Mouse (Mus musculus) induced T-regulatory cell, adult 2 months (primary cell): ENCODE measurements around the gene Arl15.

Source experiments
- DNase-seq: peaks from one replicate; pipeline ENCODE4 v3.0.0-alpha.2; 2012; ENCODE audit warnings: low read depth

The Arl15 gene

DNA sequence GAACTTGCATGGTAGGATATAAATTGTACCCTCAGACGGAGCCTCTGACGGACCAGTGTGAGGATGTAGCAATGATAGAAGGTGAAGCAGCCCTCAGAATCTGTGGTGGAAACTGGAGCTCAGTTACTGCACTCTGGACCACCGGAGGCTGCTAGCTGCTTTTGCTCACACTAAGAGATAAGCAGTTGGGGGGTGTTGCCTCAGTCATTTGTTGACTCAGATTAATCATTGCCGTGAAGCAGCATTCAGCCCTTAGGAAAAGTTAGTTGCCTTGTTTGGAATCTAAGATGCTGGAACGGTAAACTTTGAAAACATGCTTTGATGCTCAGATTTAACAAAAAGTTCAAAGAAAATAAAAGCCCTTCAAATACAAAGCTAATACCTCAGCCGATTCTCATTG, 270.7 kb downstream of the Arl15 start:
- no peak for DNase-seq

DNA sequence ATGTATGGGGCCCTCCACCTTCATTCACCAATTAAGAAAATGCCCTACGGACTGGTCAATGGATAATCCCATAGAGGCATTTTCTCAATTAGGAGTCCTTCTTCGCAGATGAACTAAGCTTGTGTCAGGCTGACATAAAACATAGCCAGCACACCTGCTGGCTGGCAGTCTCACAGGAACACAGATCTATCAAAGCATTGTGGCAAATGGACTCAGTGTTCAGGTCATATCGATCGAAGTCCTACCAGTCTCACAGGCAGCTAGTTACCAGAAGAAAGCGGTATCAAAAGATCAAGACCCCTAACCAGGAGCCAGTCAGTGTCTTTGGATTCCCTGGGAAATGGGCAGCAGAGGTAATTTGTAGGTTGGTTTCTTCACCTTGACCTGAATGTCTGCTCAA, 274.1 kb downstream of the Arl15 start:
- no peak for DNase-seq

DNA sequence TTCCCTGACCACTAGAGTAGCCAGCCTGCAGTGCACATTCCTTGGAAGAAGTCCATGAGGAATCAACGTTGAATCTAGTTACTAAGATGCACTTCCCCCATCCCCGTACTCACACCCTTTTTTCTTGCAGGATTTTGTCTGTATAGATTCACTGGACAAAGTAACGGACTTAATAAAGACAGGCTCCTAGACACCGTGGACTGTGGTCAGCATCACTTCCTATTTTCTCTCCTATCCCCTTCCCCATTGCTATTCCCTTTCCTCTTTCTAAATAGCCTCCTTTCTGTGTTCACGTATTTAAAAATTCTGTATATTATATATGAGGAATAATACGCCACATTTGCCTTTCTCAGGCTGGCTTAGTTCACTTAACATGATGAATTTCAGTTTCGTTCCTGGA, 277.1 kb downstream of the Arl15 start:
- no peak for DNase-seq

DNA sequence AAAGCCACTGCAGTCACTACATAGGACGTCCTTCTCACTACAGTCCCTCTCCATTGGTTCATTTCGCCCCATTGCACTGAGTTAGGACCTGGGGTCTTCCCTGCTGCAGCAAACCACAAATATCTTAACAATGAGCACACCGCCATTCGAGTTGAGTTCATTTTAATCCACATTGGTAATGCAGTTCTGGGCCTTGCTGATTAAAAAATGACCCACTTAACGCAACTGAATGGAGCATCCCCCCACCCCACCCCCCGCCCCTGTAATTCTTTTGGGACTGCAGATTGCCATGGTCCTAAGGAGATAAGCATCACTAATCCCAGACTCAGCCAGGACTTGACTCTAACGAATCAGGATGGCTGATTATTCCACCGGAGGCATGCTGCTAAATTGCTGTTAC, 280.2 kb downstream of the Arl15 start:
- DNase-seq = no peak

DNA sequence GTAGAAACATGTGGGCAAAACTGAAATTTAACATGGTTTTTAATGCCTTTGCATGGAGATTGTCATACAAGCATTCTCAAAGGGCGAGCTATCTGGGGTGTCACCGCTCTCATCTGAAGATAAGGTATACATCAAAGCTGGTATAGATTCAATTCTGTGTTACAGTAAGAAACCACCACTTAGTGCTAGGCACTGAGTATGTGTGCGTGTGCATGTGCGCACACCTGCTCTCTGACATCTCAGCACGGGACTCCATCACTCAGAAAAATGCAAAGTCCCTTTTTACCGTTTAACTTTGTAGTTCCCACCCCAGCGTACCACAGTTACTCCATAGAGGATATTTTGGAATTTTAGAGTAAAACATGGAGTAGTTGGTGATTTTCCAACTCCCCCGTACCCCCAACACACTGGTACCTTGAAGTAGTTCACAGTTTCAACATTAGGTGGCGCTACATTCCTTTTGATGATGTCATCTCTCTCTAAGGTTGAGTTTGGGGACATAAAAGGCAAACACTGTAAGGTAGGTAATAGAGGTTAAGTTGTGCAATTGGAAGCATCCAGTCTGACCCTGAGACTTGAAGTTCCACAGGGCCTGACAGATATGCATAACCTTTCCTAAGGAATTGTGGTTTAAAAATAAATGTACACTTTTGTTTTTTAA, 281.5 kb downstream of the Arl15 start:
- DNase-seq = peak; percentile 64

DNA sequence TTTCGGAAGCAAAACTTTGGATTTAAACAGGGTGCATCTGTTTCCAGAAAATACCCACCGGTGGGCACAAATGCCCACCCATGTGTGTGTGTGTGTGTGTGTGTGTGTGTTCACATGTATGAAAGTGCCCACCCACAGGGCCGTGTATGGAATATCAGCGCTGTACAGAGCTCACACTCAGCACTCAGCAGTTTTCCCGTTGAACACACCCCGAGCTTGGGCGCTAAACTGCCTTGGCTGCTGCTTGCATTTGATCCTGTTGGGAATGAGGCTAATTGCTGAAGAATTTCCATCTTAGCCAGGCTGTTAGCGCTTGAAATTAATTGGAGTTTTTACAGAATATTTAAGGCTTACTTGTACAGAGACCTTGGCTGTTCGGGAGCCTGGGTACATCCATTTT, 282.9 kb downstream of the Arl15 start:
- no peak for DNase-seq

DNA sequence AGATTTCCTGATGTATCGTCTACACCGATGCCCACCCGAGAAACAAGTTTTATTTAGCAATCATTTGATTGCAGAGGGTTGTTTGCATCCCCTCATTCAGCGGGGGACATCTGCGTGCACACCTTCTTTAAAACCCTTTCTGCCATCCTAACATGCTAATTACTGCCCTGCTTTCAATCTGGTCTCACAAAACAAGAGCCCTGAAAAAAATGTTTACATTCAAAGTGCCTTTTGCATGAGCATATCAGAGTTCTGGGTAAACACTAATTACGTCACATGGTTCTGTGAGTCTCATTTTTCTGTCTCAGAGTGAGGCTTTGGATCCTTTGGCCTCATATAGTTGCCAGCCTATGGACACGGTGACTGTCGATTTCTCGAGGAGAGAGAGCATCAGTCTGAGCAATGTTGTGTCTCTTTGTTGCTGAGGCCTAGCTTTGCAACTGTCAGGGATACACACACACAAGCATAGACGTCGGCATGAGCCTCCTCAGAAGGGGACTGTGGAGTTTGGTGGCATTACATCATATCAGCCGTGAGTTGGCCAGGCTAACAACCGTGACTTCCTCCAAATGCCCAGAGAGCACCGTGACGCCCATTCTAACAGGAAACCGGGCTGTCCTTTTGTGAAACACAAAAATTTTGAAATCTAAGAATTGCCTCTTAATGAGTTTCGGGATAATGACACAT, 283.4 kb downstream of the Arl15 start:
- no peak for DNase-seq

DNA sequence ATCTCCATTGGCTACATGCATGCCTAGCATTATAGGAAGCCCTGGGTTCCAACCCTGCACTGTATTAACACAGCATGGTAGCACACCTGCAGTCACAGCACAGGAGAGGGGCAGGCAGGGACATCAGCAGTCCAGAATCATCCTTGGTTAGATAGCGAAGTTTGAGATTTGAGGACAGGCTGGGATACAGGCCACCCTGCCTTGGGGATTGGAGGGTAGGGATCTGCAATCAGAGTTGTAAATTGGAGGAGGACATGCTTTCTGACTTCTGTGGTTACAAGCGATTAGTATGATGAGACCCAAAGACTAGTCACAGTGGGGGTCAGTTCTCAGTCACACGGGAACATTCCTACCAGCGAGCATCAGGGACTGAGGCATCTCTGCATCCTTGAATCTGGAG, 284.5 kb downstream of the Arl15 start:
- no peak for DNase-seq

DNA sequence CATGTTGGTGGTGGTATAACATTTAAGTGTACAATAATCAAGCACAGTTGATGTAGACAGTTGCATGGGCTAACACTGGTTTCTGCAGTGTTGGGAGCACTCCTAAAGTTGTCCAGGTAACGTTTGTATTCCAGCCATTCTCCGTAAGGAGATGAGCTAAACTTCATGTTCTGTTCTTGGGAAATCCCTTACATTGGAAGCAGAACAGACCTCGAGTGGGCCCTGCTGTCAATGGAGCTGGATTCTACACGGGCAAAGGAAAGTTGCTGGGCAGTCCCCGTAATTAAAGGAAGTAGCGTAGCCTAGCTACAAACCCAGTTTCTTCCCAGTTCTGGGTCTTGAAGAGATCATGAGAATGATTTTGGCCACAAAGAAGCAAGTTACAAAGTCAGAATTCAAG, 285.4 kb downstream of the Arl15 start:
- no peak for DNase-seq

DNA sequence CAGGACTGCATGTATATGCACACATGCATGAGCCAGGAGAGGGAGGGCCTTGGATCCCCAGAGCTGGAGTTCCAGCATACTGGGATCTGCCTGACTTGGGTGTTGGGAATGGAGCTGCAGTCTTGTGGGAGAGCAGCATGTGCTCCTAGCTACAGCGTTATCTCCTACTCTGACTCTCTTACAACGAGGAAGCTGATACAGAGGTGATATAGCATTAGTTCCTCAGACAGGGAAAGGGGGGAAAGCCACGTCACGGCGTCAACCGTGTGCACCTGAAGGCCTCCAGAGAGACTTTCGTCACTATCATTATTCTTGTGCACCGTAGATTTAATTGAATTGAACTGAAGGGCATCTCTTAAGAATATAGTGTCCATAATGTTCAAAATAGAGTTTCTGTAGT, 286.2 kb downstream of the Arl15 start:
- DNase-seq = no peak

DNA sequence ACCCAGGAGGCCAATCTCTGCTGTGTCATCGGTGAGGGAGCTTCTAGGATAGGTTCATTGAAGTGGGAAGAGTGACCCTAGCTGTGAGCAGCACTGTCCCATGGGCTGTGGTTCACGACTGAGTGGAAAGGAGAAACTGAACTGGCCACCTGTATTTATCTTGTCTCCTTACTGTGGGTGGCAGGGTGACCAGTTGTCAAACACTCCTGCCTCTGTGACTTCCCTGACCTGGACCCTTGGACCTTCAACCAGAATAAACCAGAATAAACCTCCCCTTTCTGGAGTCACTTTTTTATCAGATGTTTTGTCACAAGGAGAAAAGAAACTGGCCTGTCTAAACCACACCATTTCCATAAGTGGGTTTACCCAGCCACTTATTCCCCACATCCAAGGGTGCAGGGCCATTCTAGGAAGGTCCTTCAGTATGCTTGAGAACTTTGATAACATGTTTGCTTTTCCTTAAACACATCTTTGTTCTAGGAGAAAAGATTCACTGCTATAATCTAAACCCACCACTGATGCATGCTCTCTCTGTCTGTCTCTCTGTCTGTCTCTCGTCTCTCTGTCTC, 289.3 kb downstream of the Arl15 start:
- no peak for DNase-seq

DNA sequence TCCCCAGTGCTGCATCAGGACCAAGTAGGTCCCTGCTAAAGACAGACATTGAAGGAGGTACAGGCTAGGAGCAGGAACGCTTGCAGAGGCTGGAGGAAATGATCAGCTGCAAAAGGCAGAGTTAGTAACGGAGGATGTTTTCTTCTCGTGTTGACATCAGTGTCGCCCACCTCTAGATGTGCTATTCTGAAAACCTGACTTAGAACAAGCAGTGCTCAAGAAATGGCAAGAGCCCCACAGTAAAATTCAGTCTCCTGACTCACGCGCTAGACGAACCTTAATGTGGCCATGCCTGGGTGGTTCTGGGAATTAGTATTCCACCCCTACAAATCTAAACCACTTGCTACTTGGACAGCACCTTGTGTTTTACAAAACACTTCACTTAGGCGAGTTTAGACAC, 291.1 kb downstream of the Arl15 start:
- DNase-seq = no peak

DNA sequence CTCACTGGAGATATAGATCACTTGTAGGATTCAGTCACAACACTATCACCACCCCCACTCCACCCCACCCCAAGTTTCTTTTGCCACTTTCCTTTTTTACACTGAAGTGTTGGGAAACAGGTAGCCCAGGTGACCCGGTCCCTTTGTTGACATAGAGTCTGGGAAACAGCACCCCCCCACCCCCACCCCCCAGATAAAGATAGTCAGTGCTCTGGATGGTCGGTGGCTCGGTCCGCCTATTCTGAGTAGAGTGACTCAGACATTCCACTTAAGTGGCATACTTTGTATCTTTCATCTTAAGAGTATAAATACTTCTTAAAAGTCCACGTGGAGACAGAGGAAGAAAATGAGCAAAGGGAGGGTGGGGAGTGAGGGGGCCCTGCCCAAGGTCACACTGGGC, 292.0 kb downstream of the Arl15 start:
- no peak for DNase-seq

DNA sequence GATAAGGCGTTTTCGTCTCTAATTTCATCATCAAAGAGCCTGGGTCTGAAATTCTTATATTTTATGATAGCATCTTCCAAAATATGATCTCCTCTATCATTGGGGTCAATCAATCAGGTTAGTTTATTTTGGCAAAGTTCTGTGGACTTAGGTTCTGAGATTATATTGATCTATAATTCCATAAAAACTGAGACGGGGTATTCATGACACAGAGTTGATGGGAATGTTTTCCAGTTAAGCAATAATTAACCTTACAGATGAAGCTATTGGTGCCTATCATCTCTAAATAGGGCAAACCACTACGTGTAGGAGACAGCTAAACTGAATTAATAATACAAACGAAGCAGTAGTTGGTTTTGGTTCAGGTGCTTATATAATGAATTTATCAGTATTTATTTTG, 292.5 kb downstream of the Arl15 start:
- no peak for DNase-seq

DNA sequence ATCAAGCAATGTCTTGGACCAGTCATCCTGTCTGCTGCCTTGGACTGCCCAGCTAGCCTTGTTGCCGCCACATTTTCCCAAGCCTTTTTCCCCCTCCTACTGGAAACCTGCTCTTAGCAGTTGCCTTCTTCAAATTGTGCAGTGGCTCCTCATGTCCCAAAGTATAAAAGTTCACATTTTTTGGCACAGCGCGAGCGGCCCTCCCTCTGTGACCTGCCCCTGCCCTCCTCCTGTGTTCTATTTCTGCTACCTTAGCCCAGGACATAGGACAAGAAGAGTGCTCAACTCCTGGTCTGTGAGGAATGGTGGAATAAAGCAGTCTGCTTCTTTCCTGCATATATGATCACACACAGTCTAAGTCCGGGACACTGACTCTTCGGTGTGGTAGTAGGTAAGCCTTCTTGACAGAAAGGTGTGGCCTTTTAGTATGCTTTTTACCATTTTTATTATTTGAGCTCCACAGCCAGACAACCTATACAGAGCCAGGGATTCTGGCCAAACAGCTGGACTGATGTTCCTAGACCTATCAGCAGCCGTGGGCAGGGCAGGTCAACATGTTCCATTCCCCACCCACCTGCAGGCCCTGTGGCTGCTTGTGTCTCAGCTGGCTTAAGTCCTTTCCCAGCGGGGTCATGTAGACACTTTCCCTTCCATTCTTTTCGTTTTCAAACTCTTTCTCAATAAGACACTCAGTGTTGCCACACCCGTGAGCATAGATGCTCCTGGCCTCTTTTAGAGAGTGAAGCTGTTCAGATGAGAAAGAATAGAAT, 293.6 kb downstream of the Arl15 start:
- DNase-seq = no peak

DNA sequence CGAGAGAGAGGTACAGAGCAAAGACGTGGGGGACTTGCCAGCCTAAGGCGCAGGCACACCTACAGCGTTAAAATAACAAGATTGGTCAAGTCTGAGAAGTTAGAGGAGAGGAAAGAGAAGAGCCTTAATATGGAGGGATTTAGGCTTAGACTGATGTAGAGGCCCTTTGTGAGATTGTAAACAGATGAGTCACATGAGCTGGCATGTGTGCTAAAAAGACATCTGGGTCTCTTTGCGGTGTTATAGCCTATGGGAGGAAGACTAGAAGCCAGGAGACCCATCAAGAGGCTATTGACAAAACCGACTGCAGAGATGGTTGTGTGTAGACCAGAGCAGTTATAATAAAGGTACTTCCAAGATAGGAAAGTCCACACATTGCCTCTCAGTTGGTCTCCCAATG, 296.5 kb downstream of the Arl15 start:
- DNase-seq = no peak

DNA sequence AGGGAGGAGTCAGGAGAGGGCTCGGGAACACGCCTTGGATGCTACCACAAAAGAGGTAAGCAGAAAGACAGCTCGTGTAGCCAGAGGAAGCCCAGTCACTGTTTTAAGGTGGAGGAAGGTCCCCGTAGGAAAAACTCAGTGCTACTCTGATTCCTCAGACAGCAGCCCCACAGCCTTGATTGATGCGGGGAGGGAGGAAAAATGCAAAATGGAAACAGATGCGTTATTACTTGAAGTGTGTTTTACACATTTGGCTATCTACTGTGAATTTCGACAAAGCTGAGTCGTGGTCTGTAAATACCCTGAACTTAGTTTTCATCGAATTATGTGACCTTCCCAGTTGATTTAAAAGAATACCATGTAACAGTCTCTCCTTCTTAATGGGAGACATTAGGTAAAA, 296.9 kb downstream of the Arl15 start:
- no peak for DNase-seq

DNA sequence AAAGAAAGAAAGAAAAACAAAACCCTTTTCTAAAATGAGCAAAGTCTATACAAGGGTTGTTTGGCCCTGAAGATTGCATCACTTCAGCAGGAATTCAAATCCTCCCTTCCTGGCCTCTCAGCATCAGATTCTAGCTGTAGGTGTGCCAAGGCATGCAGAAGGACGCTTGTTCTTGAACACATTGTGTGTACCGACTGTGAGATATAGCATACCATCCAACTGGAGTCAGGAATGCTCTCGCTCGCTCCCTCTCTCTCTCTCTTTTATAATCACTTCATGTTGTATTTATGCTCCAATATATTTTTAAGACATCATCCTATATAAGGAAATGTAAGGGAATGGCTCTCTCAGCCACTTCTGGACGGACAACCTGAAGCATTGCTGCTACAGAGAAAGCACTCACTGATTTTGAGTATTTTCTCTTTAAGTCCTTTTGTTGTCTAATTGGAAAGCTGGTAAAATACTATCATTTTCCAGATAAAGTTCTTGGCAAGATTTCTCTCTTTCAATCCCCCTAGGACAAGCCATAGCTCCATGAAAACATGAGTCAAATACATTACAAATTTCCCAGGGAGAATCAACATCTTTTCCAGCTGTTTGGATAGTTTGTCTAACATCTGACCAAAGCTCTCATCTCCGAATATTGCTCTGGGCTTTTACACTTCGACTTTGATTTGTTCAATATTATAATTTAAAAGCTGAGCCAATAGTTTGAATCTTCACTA, 300.0 kb downstream of the Arl15 start:
- no peak for DNase-seq

DNA sequence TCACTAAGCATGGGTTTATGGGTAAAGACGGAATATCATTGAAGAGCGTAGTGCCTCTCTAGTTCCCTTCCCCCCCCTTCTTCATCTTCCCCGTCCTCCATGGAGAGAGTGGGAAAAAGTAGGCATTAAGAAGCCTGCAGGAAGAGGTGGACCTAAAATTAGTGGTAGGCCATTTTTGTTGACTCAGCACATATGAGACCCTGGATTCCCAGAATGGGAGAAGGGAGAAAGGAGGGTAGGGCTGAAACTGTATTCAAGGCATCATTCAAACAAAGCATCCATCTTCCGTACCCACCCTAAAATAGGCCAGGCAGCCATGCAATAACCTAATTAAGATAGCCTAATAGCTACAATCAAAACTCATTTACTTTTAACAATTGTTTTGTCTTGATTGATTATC, 301.1 kb downstream of the Arl15 start:
- no peak for DNase-seq

DNA sequence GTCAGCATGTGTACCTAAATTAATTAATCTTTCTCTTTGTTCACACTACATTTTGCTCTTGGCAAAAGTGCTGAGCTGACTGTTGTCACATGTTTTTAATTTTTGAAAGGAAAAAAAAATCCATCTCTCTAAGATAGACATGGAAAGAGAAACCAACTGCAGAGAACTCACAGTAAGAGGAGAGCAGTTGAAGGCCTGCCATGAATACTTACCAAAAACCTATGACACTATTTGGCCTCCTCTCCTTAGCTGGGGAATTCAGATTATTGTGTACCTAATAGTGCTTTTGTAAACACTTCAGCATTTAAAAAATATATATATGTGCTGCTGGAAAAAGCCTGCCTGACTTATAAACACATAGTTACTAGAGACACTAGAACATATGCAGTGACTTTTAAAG, 302.1 kb downstream of the Arl15 start:
- no peak for DNase-seq

DNA sequence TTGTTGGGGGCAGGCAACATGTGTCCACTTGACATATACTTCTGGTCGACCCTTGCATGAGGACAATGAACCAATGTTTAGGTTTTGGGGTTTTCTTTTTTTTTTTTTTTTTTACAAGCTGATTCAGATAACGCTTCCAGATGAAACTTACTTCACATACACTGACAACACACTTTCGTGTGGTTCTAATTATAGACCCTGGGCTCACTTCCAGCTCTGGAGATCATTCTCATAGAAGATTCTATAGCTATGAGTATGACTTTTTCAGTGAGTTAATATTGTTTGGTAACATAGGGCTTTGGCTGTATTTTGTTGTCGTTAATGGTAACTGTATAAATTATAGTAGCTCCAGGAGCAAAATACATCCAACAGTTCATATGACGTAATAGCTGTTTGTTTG, 306.9 kb downstream of the Arl15 start:
- no peak for DNase-seq

DNA sequence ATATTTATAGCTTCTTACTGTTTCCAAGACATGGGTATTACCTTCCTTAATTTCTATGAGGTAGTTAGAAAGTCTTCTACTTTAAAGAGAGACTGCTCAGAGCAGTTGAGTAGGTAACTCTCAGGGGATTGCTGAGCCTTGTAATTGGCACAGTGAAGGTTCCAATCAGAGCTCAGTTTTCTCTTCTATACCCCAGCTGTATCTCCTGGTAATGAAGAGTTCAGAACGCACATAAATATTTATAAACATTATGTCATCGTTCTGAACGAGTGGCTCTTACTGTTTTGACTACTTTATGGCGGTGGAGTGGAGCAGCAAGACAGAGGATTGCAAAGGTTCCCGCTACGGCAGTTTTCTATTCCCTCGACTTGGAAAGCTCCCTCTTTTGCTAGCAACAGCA, 311.8 kb downstream of the Arl15 start:
- no peak for DNase-seq
